Mouse (Mus musculus): ENCODE data around the gene Ccl26.
"Not testable (repeated sequence)": the region's sequence is repeated elsewhere in the genome, so short reads cannot be mapped to it uniquely, and the experiment has no call there.

Gene Ccl26

GRCm38 (mm10) chr5:135563469-135563868, at the start of gene Ccl26:
Gene Ccl26 (minus strand): TSS chr5:135563569.
- DNase-seq (ENCODE audit: low spot score) = no peak

GRCm38 (mm10) chr5:135609794-135610193, 46.4 kb upstream of the Ccl26 start:
- DNase-seq (ENCODE audit: low spot score) = no peak

GRCm38 (mm10) chr5:135607581-135607980, 44.2 kb upstream of the Ccl26 start:
- DNase-seq (ENCODE audit: low spot score) = no peak

DNA sequence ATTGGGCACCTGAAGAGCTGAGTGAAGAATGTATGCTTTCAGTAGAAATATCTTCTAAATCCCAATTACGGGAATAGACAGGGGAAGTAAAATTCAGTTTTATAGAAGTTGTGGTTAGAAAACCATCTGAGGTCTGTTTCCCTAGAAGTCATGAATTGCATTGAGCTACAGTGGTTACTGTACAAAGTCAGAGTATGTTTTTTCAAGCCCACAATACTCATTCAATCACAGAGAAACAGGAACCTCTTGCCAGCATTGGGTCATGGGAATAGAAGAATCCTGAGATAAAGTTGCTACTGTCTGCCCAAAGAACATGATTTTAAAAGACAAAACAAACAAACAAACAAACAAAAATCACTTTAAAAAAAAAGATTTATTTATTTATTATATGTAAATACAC, 43.3 kb upstream of the Ccl26 start:
- not testable (repeated sequence) for DNase-seq (ENCODE audit: low spot score)

DNA sequence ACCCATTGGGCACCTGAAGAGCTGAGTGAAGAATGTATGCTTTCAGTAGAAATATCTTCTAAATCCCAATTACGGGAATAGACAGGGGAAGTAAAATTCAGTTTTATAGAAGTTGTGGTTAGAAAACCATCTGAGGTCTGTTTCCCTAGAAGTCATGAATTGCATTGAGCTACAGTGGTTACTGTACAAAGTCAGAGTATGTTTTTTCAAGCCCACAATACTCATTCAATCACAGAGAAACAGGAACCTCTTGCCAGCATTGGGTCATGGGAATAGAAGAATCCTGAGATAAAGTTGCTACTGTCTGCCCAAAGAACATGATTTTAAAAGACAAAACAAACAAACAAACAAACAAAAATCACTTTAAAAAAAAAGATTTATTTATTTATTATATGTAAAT, 41.3 kb upstream of the Ccl26 start:
- DNase-seq (ENCODE audit: low spot score) = not testable (repeated sequence)

- DNase-seq (ENCODE audit: low spot score) = no peak
Observed at GRCm38 (mm10) chr5:135589996-135590784, 26.8 kb upstream of the Ccl26 start.

- no peak for DNase-seq (ENCODE audit: low spot score)
Observed at GRCm38 (mm10) chr5:135587764-135588163, 24.4 kb upstream of the Ccl26 start.

GRCm38 (mm10) chr5:135585691-135586090, 22.3 kb upstream of the Ccl26 start:
- DNase-seq (ENCODE audit: low spot score) = no peak

GRCm38 (mm10) chr5:135582330-135582729, 19.0 kb upstream of the Ccl26 start:
- DNase-seq (ENCODE audit: low spot score) = no peak

- no peak for DNase-seq (ENCODE audit: low spot score)
Observed at GRCm38 (mm10) chr5:135579331-135579751, 16.0 kb upstream of the Ccl26 start.

GRCm38 (mm10) chr5:135576055-135576454, 12.7 kb upstream of the Ccl26 start:
- no peak for DNase-seq (ENCODE audit: low spot score)

GRCm38 (mm10) chr5:135573006-135573405, 9.6 kb upstream of the Ccl26 start, which contains the start of gene Ccl24:
Gene Ccl24 (minus strand): TSS chr5:135573049.
- DNase-seq (ENCODE audit: low spot score) = no peak

- no peak for DNase-seq (ENCODE audit: low spot score)
Observed at GRCm38 (mm10) chr5:135568698-135569097, 5.3 kb upstream of the Ccl26 start.

- no peak for DNase-seq (ENCODE audit: low spot score)
Observed at GRCm38 (mm10) chr5:135567556-135568265, 4.3 kb upstream of the Ccl26 start.

DNA sequence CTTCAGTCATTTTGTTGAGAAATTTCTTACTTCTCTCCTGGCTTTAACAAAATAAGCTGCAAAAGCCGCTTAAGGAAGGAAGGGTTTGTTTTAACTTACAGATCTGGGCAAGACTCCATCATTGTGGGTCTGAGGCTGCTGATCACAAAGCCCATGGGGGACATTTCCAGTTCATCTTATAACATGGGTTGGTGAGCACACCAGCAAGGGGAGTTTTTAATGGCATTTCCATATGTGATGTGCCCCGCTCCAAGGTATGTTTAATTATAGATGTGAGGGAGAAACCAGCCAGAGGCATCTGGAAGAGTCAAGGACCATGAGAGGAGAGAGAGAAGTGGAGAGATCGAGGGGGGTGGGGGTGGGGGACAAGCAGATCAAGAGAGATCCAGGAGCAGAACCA, 5.7 kb downstream of the Ccl26 start:
- no peak for DNase-seq (ENCODE audit: low spot score)

- no peak for DNase-seq (ENCODE audit: low spot score)
Observed at GRCm38 (mm10) chr5:135557051-135557450, 6.3 kb downstream of the Ccl26 start.

GRCm38 (mm10) chr5:135556259-135556658, 7.1 kb downstream of the Ccl26 start:
- DNase-seq (ENCODE audit: low spot score) = no peak

DNA sequence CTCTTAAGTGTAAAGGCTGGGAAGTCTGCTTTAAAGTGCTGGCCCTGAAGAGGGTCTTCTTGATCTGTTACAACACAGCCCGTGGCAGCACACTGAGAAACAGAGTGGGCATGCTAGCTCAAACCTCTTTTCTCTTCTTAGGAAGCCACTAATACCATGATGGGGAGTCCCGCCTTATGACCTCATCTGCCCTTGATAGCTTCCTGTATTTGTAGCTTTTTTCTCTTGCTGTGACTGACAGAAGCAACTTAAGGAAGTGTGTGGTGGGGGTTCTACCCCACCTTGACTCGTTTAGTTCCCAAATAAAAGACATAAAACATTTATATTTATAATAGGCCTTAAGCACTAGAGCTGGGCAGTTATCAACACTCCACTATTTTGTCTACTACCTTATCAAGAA, 11.8 kb downstream of the Ccl26 start:
- no peak for DNase-seq (ENCODE audit: low spot score)

DNA sequence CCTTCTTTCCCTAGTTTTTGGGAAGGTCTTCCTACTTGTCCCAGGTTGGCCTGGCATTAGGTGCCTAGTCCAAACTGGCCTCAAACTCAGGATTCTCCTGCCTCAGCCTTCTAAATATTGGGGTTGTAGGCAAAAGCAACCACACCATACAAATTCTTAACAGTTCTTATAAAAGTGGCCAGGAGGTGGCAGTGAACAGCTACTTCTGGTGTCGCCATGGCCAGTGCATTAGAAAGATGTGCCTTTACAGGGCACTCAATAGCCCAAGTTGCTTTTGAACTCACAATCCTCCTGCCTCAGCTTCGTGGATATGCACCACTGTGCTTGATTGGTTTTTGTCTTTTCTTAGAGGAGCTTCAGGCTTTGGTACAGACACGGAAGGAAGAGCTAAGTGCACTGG, 12.5 kb downstream of the Ccl26 start:
- no peak for DNase-seq (ENCODE audit: low spot score)

GRCm38 (mm10) chr5:135547990-135548389, 15.4 kb downstream of the Ccl26 start:
- no peak for DNase-seq (ENCODE audit: low spot score)

- DNase-seq (ENCODE audit: low spot score) = peak; percentile 97
Observed at GRCm38 (mm10) chr5:135544865-135545797, 18.2 kb downstream of the Ccl26 start, which contains the start of gene Hip1. Gene Hip1 (minus strand): TSS chr5:135545120.

- no peak for DNase-seq (ENCODE audit: low spot score)
Observed at GRCm38 (mm10) chr5:135544032-135544558, 19.3 kb downstream of the Ccl26 start.
